Mouse (Mus musculus) spleen, adult 2 months (tissue): Measurements from ENCODE around the gene Asxl1.

ENCODE experiments used
- CTCF ChIP-seq: fragments of 200-500 bp; IDR thresholded peaks from 2 replicates; pipeline ENCODE4 v1.5.1; 2011; ENCODE audit warnings: mild to moderate bottlenecking, inconsistent platforms; ENCODE audit not compliant: insufficient read depth, insufficient read length, insufficient replicate concordance; ENCODE audit errors: extremely low read depth
- POLR2A ChIP-seq: fragments of 200-500 bp; IDR thresholded peaks from 2 replicates; pipeline ENCODE4 v1.6.1; 2011; ENCODE audit warnings: low read depth, low read length, inconsistent platforms

GRCm38 (mm10) chr2:153298863-153299262, 46.8 kb upstream of the Asxl1 start:
- TF ChIP-seq CTCF (no peak), POLR2A (no peak)
